Comparison of ENCODE assay signal across 12 mouse cellular contexts in genomic region chr1:88611241-88611640, GRCm38 (mm10).
"Had no signal": no experiment of that assay in that cellular context is flagged by ENCODE, and none has a peak within 500 bp of the region (broad histone marks: within the 10 kb centered on the region; RNA-seq: fewer than 3 reads in every experiment).

No protein-coding gene starts in this region.

- H3K4me1 ChIP-seq: intestine, embryonic 15.5 days had no signal

- H3K4me3 ChIP-seq: intestine, embryonic 15.5 days; layer of hippocampus, adult 2 months; limb, embryonic 13.5 days; midbrain, embryonic 10.5 days; myocyte; neural tube, embryonic 12.5 days had no signal

- H3K9me3 ChIP-seq: intestine, embryonic 15.5 days; limb, embryonic 13.5 days; midbrain, embryonic 10.5 days; neural tube, embryonic 12.5 days had no signal

- H3K27me3 ChIP-seq: intestine, embryonic 15.5 days; limb, embryonic 13.5 days; neural tube, embryonic 12.5 days had no signal

- H3K27ac ChIP-seq: intestine, embryonic 15.5 days; layer of hippocampus, adult 2 months; limb, embryonic 13.5 days; liver, embryonic 14.5 days; midbrain, embryonic 10.5 days; neural tube, embryonic 12.5 days; stomach, postnatal 0 days had no signal

- H3K9ac ChIP-seq: intestine, embryonic 15.5 days; limb, embryonic 13.5 days; liver, embryonic 14.5 days; neural tube, embryonic 12.5 days had no signal

- ATAC-seq: intestine, embryonic 15.5 days had no signal

- H3K36me3 ChIP-seq: intestine, embryonic 15.5 days; limb, embryonic 13.5 days; midbrain, embryonic 10.5 days; neural tube, embryonic 12.5 days had no signal

- DNase-seq: kidney, adult 18-20 months; kidney, postnatal 25 days; left cerebral cortex, postnatal 4 days; midbrain, embryonic 14.5 days had no signal

- H3K4me2 ChIP-seq: intestine, embryonic 15.5 days; limb, embryonic 13.5 days; neural tube, embryonic 12.5 days had no signal
